Mouse (Mus musculus): ENCODE measurements around the gene Vmn1r91. TPM values are rescaled to one million over a fixed set of nuclear protein-coding genes. Genes with fewer than 3 reads are reported as not detected.
"Not testable (repeated sequence)": the region's sequence is repeated elsewhere in the genome, so short reads cannot be mapped to it uniquely, and the experiment has no call there.

Vmn1r91 gene
- not detected in 2 replicates for total RNA-seq (2014; fragmentation: Nextera tagmentation)
- not detected in 2 replicates for total RNA-seq (2017)

GRCm38 (mm10) chr7:20099380-20099779 lies at the start of gene Vmn1r91:
Gene Vmn1r91, plus strand, starts transcription at chr7:20099680.
- ATAC-seq (replicated peaks; ENCODE audit: poor library complexity, severe bottlenecking) = not testable (repeated sequence)

- not testable (repeated sequence) for ATAC-seq (replicated peaks; ENCODE audit: poor library complexity, severe bottlenecking)
Measured at GRCm38 (mm10) chr7:20064100-20064499, 35.4 kb upstream of the Vmn1r91 start.

- ATAC-seq (replicated peaks; ENCODE audit: poor library complexity, severe bottlenecking) = not testable (repeated sequence)
Measured at GRCm38 (mm10) chr7:20078118-20078517, 21.4 kb upstream of the Vmn1r91 start.

- ATAC-seq (replicated peaks; ENCODE audit: poor library complexity, severe bottlenecking) = not testable (repeated sequence)
Measured at GRCm38 (mm10) chr7:20122479-20122878, 23.0 kb downstream of the Vmn1r91 start, which contains the start of gene Gm16442. Gene Gm16442, minus strand, starts transcription at chr7:20122579.

- not testable (repeated sequence) for ATAC-seq (replicated peaks; ENCODE audit: poor library complexity, severe bottlenecking)
Measured at GRCm38 (mm10) chr7:20138988-20139387, 39.5 kb downstream of the Vmn1r91 start, which contains the start of gene Vmn1r93. Gene Vmn1r93, minus strand, starts transcription at chr7:20139088.

Other genes starting within 250 kb of the Vmn1r91 start
- gene Gm19345, start 247.7 kb upstream of the Vmn1r91 start, total RNA-seq (2014; fragmentation: Nextera tagmentation) = not detected in 2 replicates
- gene Gm19345, start 247.7 kb upstream of the Vmn1r91 start, total RNA-seq (2017) = not detected in 2 replicates
- gene Ceacam16, start 238.4 kb upstream of the Vmn1r91 start, total RNA-seq (2014; fragmentation: Nextera tagmentation) = not detected in 2 replicates
- 0.56 TPM in 1 of 2 replicates, not detected in the other for gene Ceacam16, start 238.4 kb upstream of the Vmn1r91 start, total RNA-seq (2017)
- not detected in 2 replicates for gene Ceacam19, start 211.7 kb upstream of the Vmn1r91 start, total RNA-seq (2014; fragmentation: Nextera tagmentation)
- gene Ceacam19, start 211.7 kb upstream of the Vmn1r91 start, total RNA-seq (2017) = not detected in 2 replicates
- gene Pvr, start 178.5 kb upstream of the Vmn1r91 start, total RNA-seq (2014; fragmentation: Nextera tagmentation) = 10.7 and 32.3 TPM in 2 replicates
- 10.9 and 11.3 TPM in 2 replicates for gene Pvr, start 178.5 kb upstream of the Vmn1r91 start, total RNA-seq (2017)
- 3.4 TPM in 1 of 2 replicates, not detected in the other for gene Igsf23, start 148.9 kb upstream of the Vmn1r91 start, total RNA-seq (2014; fragmentation: Nextera tagmentation)
- not detected in 2 replicates for gene Igsf23, start 148.9 kb upstream of the Vmn1r91 start, total RNA-seq (2017)
- gene Ceacam20, start 134.3 kb upstream of the Vmn1r91 start, total RNA-seq (2014; fragmentation: Nextera tagmentation) = not detected in 2 replicates
- not detected in 2 replicates for gene Ceacam20, start 134.3 kb upstream of the Vmn1r91 start, total RNA-seq (2017)
- not detected in 2 replicates for gene Nlrp9b, start 108.2 kb upstream of the Vmn1r91 start, total RNA-seq (2014; fragmentation: Nextera tagmentation)
- not detected in 2 replicates for gene Nlrp9b, start 108.2 kb upstream of the Vmn1r91 start, total RNA-seq (2017)
- gene Gm16442, start 22.9 kb downstream of the Vmn1r91 start, total RNA-seq (2014; fragmentation: Nextera tagmentation) = not detected in 2 replicates
- not detected in 2 replicates for gene Gm16442, start 22.9 kb downstream of the Vmn1r91 start, total RNA-seq (2017)
- gene Vmn1r93, start 39.4 kb downstream of the Vmn1r91 start, total RNA-seq (2014; fragmentation: Nextera tagmentation) = not detected in 2 replicates
- gene Vmn1r93, start 39.4 kb downstream of the Vmn1r91 start, total RNA-seq (2017) = not detected in 2 replicates
- gene Vmn1r94, start 68.7 kb downstream of the Vmn1r91 start, total RNA-seq (2014; fragmentation: Nextera tagmentation) = not detected in 2 replicates
- gene Vmn1r94, start 68.7 kb downstream of the Vmn1r91 start, total RNA-seq (2017) = not detected in 2 replicates
- gene Vmn1r95, start 94.0 kb downstream of the Vmn1r91 start, total RNA-seq (2014; fragmentation: Nextera tagmentation) = not detected in 2 replicates
- gene Vmn1r95, start 94.0 kb downstream of the Vmn1r91 start, total RNA-seq (2017) = not detected in 2 replicates
- not detected in 2 replicates for gene Gm6164, start 105.9 kb downstream of the Vmn1r91 start, total RNA-seq (2014; fragmentation: Nextera tagmentation)
- not detected in 2 replicates for gene Gm6164, start 105.9 kb downstream of the Vmn1r91 start, total RNA-seq (2017)
- gene Gm4498, start 134.1 kb downstream of the Vmn1r91 start, total RNA-seq (2014; fragmentation: Nextera tagmentation) = not detected in 2 replicates
- not detected in 2 replicates for gene Gm4498, start 134.1 kb downstream of the Vmn1r91 start, total RNA-seq (2017)
- not detected in 2 replicates for gene Gm5890, start 163.2 kb downstream of the Vmn1r91 start, total RNA-seq (2014; fragmentation: Nextera tagmentation)
- gene Gm5890, start 163.2 kb downstream of the Vmn1r91 start, total RNA-seq (2017) = not detected in 2 replicates
- gene Gm4133, start 234.4 kb downstream of the Vmn1r91 start, total RNA-seq (2014; fragmentation: Nextera tagmentation) = not detected in 2 replicates
- gene Gm4133, start 234.4 kb downstream of the Vmn1r91 start, total RNA-seq (2017) = not detected in 2 replicates

Data from granulocyte monocyte progenitor cell, adult 5-6 weeks (primary cell).